Comparison of ENCODE assay signal across 10 mouse cellular contexts in the genomic region with DNA sequence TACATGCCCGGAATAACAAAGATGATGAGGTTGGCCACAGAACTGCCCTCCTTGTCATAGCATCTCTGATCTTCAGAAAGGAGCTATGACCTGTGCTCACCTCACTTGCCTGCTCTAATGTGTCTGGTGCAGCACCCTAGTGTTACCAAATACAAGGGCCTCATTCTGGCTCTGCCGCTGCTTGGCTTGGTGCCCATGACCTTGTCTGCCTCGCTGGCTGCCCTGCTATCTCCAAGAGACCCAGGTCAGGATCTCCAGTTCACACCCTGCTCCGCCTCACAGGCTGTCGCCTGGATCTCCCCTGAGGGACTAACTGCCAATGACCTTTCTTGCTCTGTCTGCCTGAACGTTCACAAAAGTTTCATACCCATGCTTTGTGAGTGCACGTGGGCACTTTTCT. TPM values are rescaled to one million over a fixed set of nuclear protein-coding genes. Genes with fewer than 3 reads are reported as not detected.
A peak's percentile ranks its signal among the peaks of the same experiment; 100 is the strongest.
DNase-seq lines count a peak whose midpoint lies in the region; ATAC-seq and TF ChIP-seq lines count a peak whose summit lies in the region.
"Had no signal": no experiment of that assay in that cellular context is flagged by ENCODE, and none has a peak within 500 bp of the region (broad histone marks: within the 10 kb centered on the region; RNA-seq: fewer than 3 reads in every experiment).

No protein-coding gene starts in this region.

- no peak for ATAC-seq in liver, embryonic 11.5 days (replicated peaks; ENCODE audit: low FRiP score)
- ATAC-seq in stomach, postnatal 0 days (ENCODE audit: low FRiP score, low TSS enrichment) = no peak
- ATAC-seq: Patski had no signal

- H3K27ac ChIP-seq in liver, embryonic 11.5 days (ENCODE audit: low read depth, low read length) = 0 out of 2 replicates have a peak overlapping the region, but pooled peaks have one; percentile 70
- H3K27ac ChIP-seq in stomach, postnatal 0 days (replicated peaks) = peak overlapping the region; percentile 95

- WGBS in liver, embryonic 11.5 days = 61% methylated on average over 7 of the region's 7 CpGs
- WGBS in stomach, postnatal 0 days = 36% methylated on average over 7 of the region's 7 CpGs

- H3K4me2 ChIP-seq in liver, embryonic 11.5 days = no peak overlapping the region
- H3K4me2 ChIP-seq in stomach, postnatal 0 days (replicated peaks; ENCODE audit: low read depth) = no peak overlapping the region
- H3K4me2 ChIP-seq: hindbrain, embryonic 15.5 days had no signal

- TF ChIP-seq CTCF in stomach, postnatal 0 days (IDR thresholded peaks at IDR 0.05; ENCODE audit: low read depth) = no peak

- H3K4me1 ChIP-seq in liver, embryonic 11.5 days (replicated peaks; ENCODE audit: control insufficient read depth, insufficient read depth, low read length) = peaks cover 24% of the 10 kb centered on the region
- peaks cover 21% of the 10 kb centered on the region for H3K4me1 ChIP-seq in stomach, postnatal 0 days (replicated peaks; ENCODE audit: control insufficient read depth, insufficient read depth)

- peaks cover 11% of the 10 kb centered on the region for H3K27me3 ChIP-seq in liver, embryonic 11.5 days (replicated peaks; ENCODE audit: control insufficient read depth, insufficient read depth, low read length)
- no peaks in the 10 kb centered on the region for H3K27me3 ChIP-seq in stomach, postnatal 0 days (ENCODE audit: control insufficient read depth, insufficient read depth, low read length)
- H3K27me3 ChIP-seq: hindbrain, embryonic 15.5 days; Patski had no signal

- no peak overlapping the region for H3K4me3 ChIP-seq in liver, embryonic 11.5 days (ENCODE audit: low read depth, low read length)
- H3K4me3 ChIP-seq in stomach, postnatal 0 days (ENCODE audit: low read depth, low read length) = no peak overlapping the region
- H3K4me3 ChIP-seq: hindbrain, embryonic 15.5 days had no signal

- no peak for TF ChIP-seq EP300 in stomach, postnatal 0 days (optimal IDR thresholded peaks at IDR 0.05)

- H3K36me3 ChIP-seq in liver, embryonic 11.5 days (ENCODE audit: control insufficient read depth, insufficient read depth, low read length) = no peaks in the 10 kb centered on the region
- no peaks in the 10 kb centered on the region for H3K36me3 ChIP-seq in stomach, postnatal 0 days (ENCODE audit: control insufficient read depth, insufficient read depth, low read length)
- H3K36me3 ChIP-seq: hindbrain, embryonic 15.5 days had no signal

- DNase-seq in retina, postnatal 1 day = peak; percentile 50
- no peak for DNase-seq in retina, embryonic 14.5 days (ENCODE audit: low spot score)
- peak; percentile 77 for DNase-seq in heart, postnatal 4 days
- no peak for DNase-seq in liver, embryonic 11.5 days (ENCODE audit: low spot score)
- DNase-seq in stomach, postnatal 0 days (ENCODE audit: low spot score) = peak; percentile 38
- no peak for DNase-seq in layer of hippocampus, adult 8-10 months (ENCODE audit: low spot score in 2 of 2)
- no peak for DNase-seq in layer of hippocampus, postnatal 14 days (ENCODE audit: low spot score in 2 of 2)
- DNase-seq in frontal cortex, postnatal 14 days (ENCODE audit: low spot score in 2 of 2) = no peak

- no peak overlapping the region for H3K9ac ChIP-seq in liver, embryonic 11.5 days (ENCODE audit: low read depth, low read length)
- no peak overlapping the region; the same call in 1 of the 2 replicates for H3K9ac ChIP-seq in stomach, postnatal 0 days (ENCODE audit: low read length)
- H3K9ac ChIP-seq: hindbrain, embryonic 15.5 days had no signal

- no peaks in the 10 kb centered on the region for H3K9me3 ChIP-seq in liver, embryonic 11.5 days (ENCODE audit: control insufficient read depth, low read length)
- H3K9me3 ChIP-seq in stomach, postnatal 0 days (ENCODE audit: control insufficient read depth, low read length) = no peaks in the 10 kb centered on the region
- H3K9me3 ChIP-seq: hindbrain, embryonic 15.5 days had no signal

RNA-seq across cellular contexts. Expression of a gene that starts 4.2 kb away (rescaled TPM):
- total RNA-seq in heart, postnatal 4 days (2021) = 100 to 1,000 TPM; 557 to 601 TPM
- 224 and 232 TPM in 2 replicates for polyA plus RNA-seq in liver, embryonic 11.5 days (2014; fragmentation: Nextera tagmentation; extraction: Ambion mirVana)
- 331 and 433 TPM in 2 replicates for polyA plus RNA-seq in stomach, postnatal 0 days (2015; fragmentation: Nextera tagmentation; extraction: Ambion mirVana)
- 10 to 100 TPM; 16.8 to 24.1 (median 21.3) TPM for total RNA-seq in layer of hippocampus, adult 8-10 months (2022)
- total RNA-seq in layer of hippocampus, postnatal 14 days (2021) = 10 to 100 TPM; 41.9 to 58.7 TPM

RNA-seq across cellular contexts. Expression of a gene that starts 24.0 kb away (rescaled TPM):
- 10 to 100 TPM; 40.7 to 42.6 TPM for total RNA-seq in heart, postnatal 4 days (2021)
- 5.7 and 7.5 TPM in 2 replicates for polyA plus RNA-seq in liver, embryonic 11.5 days (2014; fragmentation: Nextera tagmentation; extraction: Ambion mirVana)
- 8.1 and 9.1 TPM in 2 replicates for polyA plus RNA-seq in stomach, postnatal 0 days (2015; fragmentation: Nextera tagmentation; extraction: Ambion mirVana)
- 10 to 100 TPM; 17.4 to 32.6 (median 21.4) TPM for total RNA-seq in layer of hippocampus, adult 8-10 months (2022)
- total RNA-seq in layer of hippocampus, postnatal 14 days (2021) = 10 to 100 TPM; 30.0 to 31.6 TPM

Comparison
In these comparisons a context has a peak if more than half of its experiments do, and no peak if none do; other contexts are left out.
1. DNase-seq: peak in retina, postnatal 1 day (single experiment), heart, postnatal 4 days (single experiment) and stomach, postnatal 0 days (single experiment); none in retina, embryonic 14.5 days (single experiment), liver, embryonic 11.5 days (single experiment), layer of hippocampus, adult 8-10 months (0 of 2), layer of hippocampus, postnatal 14 days (0 of 2) and frontal cortex, postnatal 14 days (0 of 2).
2. RNA of a gene that starts 4.2 kb away (total RNA-seq): 557 to 601 TPM in heart, postnatal 4 days; 41.9 to 58.7 TPM in layer of hippocampus, postnatal 14 days and 16.8 to 24.1 TPM in layer of hippocampus, adult 8-10 months; every median in the first group is over 4 times any median in the second.